10 mouse cellular contexts compared by ENCODE assay signal in genomic region chr4:148984701-148985540, GRCm38 (mm10).
DNase-seq lines count a peak whose midpoint lies in the region; ATAC-seq lines count a peak whose summit lies in the region.
"Had no signal": no experiment of that assay in that cellular context is flagged by ENCODE, and none has a peak within 500 bp of the region (broad histone marks: within the 10 kb centered on the region; RNA-seq: fewer than 3 reads in every experiment).

No protein-coding gene starts in this region.

- 0 out of 2 replicates have a peak overlapping the region, but pooled peaks have one; percentile 9 for H3K27ac ChIP-seq in forebrain, embryonic 15.5 days (replicated peaks)
- peak overlapping the region; percentile 68 for H3K27ac ChIP-seq in midbrain, embryonic 10.5 days (replicated peaks)

- no peak for ATAC-seq in megakaryocyte, adult 5-6 weeks (ENCODE audit: poor library complexity, severe bottlenecking)
- ATAC-seq in forebrain, embryonic 15.5 days (replicated peaks), result peak; percentile 65

- DNase-seq in midbrain, embryonic 10.5 days (ENCODE audit: low spot score), result no peak
- DNase-seq in retina, postnatal 7 days (ENCODE audit: low read depth, low spot score), result peak; percentile 74
- no peak for DNase-seq in left cerebral cortex, adult 18-20 months (ENCODE audit: low spot score in 2 of 2)
- DNase-seq in left cerebral cortex, adult 9 months (ENCODE audit: low spot score in 2 of 2), result no peak
- DNase-seq in heart, adult 8-10 months (ENCODE audit: low spot score), result no peak
- DNase-seq: adrenal gland, postnatal 10 days had no signal

- peak overlapping the region; percentile 48 for H3K4me3 ChIP-seq in megakaryocyte, embryonic 14.5 days (replicated peaks)
- H3K4me3 ChIP-seq in forebrain, embryonic 15.5 days, result no peak overlapping the region
- no peak overlapping the region for H3K4me3 ChIP-seq in midbrain, embryonic 10.5 days

- peaks cover 38% of the 10 kb centered on the region for H3K36me3 ChIP-seq in megakaryocyte, embryonic 14.5 days (replicated peaks; ENCODE audit: low read length)
- H3K36me3 ChIP-seq in forebrain, embryonic 15.5 days, result no peaks in the 10 kb centered on the region
- peaks cover 18% of the 10 kb centered on the region for H3K36me3 ChIP-seq in midbrain, embryonic 10.5 days

- H3K9ac ChIP-seq in forebrain, embryonic 15.5 days (replicated peaks), result no peak overlapping the region
- H3K9ac ChIP-seq: lung, embryonic 14.5 days had no signal

- 50% methylated on average over 19 of the region's 19 CpGs for WGBS in forebrain, embryonic 15.5 days
- WGBS in midbrain, embryonic 10.5 days, result 56% methylated on average over 19 of the region's 19 CpGs

- H3K27me3 ChIP-seq in megakaryocyte, embryonic 14.5 days (replicated peaks), result no peaks in the 10 kb centered on the region
- no peaks in the 10 kb centered on the region for H3K27me3 ChIP-seq in forebrain, embryonic 15.5 days
- H3K27me3 ChIP-seq in midbrain, embryonic 10.5 days (ENCODE audit: low read depth, poor library complexity, severe bottlenecking), result peaks cover 3% of the 10 kb centered on the region; the same call in 1 of the 2 replicates

- peaks cover 5% of the 10 kb centered on the region; the same call in 1 of the 2 replicates for H3K9me3 ChIP-seq in megakaryocyte, embryonic 14.5 days
- no peaks in the 10 kb centered on the region for H3K9me3 ChIP-seq in forebrain, embryonic 15.5 days
- no peaks in the 10 kb centered on the region for H3K9me3 ChIP-seq in midbrain, embryonic 10.5 days (replicated peaks)

- peaks cover 43% of the 10 kb centered on the region for H3K4me1 ChIP-seq in megakaryocyte, embryonic 14.5 days
- H3K4me1 ChIP-seq in forebrain, embryonic 15.5 days, result peaks cover 26% of the 10 kb centered on the region
- H3K4me1 ChIP-seq in midbrain, embryonic 10.5 days, result peaks cover 56% of the 10 kb centered on the region

- H3K4me2 ChIP-seq in forebrain, embryonic 15.5 days (replicated peaks), result no peak overlapping the region
